Mouse (Mus musculus): ENCODE data around the gene B4galt4.

The B4galt4 gene

DNA sequence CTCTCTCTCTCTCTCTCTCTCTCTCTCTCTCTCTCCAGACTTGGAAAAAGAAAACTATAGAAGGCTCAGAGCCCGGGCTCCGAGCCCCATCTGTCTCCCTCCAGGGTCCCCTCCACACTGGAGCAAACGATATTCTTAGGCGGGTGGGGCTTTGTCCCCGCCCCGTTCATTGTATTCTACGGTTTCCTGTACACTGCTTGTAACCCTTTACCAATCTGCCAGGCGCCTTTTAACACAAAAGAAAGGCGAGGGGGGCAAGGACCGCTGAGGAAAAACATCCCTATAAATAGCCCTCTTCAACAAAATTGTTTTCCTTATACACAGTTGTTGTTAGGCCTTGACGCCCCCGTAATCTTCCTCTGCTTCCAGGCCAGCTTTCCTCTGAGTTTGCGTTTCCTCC lies 17.1 kb upstream of the B4galt4 start:
- intact Hi-C loops (cut with DNase I): loop anchor here (10.0 kb wide), 2 partner anchors 100 to 190 kb away; no protein-coding TSS in a partner anchor

DNA sequence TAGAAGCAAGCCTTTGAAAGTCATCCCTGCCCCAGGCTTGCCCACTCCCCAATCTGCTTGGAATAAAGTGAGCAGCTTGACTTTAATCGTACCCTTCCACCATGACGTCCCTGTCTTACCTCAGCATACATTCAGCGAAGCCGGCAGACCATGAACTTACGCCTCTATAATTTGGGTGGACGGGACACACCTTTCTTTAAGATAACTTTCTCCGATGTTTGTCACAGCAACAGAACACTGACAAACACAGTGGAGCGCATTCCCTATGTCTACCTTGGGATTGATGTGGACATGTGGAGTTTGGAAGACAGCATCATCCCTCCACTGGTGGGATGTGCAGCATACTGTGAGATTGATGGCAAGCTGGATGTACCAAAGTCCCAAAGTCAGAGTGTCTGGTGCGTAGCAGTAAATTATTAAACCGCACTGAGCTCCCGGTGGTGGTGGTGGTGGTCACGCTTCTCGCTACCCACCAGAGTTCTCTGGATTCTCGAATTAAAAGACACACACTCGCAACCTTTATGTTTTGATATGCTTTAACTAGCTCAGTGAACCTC lies 13.4 kb upstream of the B4galt4 start:
- intact Hi-C loops (cut with DNase I): loop anchor here (10.0 kb wide), 2 partner anchors 104 to 194 kb away; no protein-coding TSS in a partner anchor

DNA sequence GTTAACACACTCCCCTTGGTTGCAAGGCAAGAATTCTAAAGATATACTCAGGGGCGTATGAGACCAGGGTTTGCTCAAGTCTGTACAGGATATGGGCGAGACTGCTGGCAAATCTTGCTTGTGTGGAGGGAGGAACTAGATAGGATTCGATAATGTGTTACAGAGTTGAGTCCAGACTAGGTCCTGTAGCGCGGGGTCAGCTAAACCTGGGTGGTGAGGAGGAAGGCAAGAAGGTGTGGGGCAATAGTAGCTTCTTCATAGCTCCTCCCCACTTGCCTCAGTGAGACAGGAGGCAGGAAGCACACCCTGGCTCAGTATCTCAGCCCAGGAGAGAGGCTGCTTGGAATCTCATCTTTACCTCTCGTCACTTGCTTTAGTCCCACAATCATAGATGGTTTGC lies 12.9 kb upstream of the B4galt4 start:
- intact Hi-C loops (cut with DNase I): loop anchor here (10.0 kb wide), 2 partner anchors 104 to 194 kb away; no protein-coding TSS in a partner anchor

DNA sequence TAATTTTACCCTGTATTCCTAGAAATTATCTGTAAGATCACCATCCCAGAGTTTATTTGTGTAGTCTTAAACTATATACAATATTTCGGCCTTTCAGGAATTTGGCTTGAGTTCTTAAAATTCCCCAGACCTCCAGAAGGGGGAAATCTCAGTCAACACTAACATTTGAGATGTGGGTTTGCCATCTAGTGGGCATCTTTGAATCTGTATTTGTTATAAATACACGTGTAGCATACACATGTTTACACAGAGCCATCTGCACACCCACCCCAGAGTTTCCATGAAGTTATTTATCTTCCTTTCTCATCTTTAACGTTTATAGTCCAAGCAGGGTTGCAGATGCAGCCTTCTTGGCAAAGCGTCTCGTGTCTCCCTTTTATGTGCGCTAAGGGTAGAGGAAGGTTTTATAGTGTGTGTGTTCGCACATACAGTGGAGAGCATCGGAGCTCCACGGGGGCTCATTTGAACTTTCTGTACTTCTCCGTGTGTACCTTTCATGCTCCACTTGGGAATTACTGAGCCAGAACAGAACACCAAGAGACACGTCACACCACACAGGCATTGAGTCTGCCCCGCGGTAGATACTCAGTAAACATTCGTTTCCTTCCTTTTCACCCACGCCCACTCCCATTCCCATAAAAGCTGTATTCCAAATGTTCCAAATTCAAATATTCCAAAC lies 12.3 kb upstream of the B4galt4 start:
- intact Hi-C loops (cut with DNase I): loop anchor here (10.0 kb wide), 3 partner anchors 85 to 195 kb away; no protein-coding TSS in a partner anchor

DNA sequence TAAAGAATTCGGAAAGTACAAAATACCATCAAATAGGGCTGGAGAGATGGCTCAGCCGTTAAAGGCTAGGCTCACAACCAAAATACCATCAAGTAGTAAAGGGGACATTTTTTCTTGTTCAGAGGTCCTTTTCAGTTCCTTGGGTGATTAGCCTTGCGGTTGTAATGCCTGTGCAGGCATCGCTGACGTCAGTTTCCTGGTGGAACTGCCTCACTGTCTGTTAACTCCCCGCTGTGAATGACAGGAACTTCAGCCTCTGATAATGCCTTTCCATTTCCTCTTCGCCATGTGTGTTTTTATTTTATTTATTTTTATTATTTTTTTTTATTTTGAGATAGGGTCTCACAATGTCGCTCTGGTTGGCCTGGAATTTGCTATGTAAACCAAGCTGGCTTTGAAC lies 11.1 kb upstream of the B4galt4 start:
- intact Hi-C loops (cut with DNase I): loop anchor here (10.0 kb wide), 1 partner anchor 84 kb away; no protein-coding TSS in a partner anchor

DNA sequence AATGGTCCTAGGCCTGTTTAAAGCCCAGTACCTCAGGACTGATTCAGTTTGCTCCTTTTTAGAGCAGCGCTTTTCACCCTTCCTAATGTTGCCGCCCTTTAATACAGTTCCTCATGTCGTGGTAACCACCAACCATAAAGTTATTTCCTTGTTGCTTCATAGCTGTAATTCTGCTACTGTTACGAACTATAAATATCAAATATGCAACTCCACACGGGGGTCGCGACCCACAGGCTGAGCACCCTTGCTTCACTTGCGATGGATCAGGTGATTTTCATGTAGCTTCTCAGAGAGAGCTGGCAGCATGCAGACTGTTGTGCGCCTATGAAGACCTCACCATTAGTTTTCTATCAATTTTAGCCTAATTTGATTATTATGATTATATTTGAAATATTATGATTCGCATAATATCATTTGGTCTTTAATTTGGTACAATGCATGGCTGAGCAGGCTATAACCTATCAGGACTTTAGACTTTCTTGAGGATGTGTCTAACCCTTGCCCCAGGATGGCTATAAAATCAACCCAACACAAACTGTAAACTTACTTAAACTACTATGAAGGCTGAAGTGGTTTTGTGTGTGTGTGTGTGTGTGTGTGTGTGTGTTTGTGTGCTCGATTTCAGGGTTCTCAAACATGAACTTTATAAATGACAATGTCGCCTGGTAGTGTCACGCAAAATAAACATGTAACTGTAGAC lies 710 bp upstream of the B4galt4 start:
- intact Hi-C loops (cut with DNase I): no loop called here

DNA sequence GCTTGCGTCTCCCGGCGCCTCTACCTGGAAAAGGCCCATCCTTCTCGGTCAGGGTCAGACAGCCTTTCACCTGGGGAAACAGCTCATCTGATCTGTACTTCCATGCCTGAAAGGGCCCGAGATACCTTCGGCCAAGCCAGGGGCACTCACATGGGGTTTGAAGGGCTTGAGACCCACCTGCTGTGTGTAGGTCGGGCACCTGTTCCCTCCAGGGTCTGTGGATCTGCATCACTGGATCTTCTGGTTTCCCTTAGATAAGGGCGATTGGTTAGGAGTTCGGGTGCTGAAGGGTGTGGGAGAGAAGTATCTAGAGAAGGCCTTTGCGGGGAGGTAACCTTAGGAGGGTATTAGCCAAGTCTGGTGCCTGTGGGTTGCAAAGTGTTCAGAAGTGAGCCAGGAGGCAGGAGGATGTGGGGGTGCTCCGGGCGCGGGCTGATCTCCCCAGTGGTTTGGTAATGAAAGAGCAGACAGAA lies 631 bp downstream of the B4galt4 start:
- intact Hi-C loops (cut with DNase I): no loop called here

DNA sequence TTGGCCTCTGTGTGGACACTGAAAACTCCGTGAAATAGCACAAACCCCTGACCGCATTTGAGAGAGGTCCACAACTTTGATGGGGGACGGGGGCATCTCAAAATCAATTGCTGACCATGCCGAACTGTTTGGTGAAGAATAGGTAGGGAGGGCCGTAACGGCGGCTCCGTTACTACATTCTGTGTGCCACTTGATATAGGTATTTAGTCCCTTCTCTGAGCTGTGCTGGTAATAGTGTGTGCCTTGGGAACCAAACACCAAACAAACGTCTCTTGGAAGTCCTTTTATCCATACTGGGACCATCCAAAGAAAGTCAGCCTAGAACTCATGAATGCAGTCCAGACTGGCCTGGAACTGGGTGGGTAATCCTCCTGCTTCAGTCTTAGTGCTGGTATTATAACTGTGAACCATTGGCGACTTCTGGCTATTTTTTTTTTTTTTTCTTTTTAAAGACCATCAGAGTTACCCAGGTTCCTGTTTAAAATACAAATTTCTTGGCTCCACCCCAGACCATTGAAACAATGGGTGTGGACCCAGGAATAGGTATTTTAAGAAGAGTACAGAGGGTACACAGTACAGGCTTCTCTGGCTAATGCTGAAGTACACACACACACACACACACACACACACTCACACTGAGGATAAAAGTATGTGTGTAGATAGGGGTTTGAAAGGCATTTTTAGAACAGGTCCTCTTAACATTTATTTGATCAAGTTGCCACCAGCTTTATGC lies 2.0 kb downstream of the B4galt4 start:
- intact Hi-C loops (cut with DNase I): no loop called here

DNA sequence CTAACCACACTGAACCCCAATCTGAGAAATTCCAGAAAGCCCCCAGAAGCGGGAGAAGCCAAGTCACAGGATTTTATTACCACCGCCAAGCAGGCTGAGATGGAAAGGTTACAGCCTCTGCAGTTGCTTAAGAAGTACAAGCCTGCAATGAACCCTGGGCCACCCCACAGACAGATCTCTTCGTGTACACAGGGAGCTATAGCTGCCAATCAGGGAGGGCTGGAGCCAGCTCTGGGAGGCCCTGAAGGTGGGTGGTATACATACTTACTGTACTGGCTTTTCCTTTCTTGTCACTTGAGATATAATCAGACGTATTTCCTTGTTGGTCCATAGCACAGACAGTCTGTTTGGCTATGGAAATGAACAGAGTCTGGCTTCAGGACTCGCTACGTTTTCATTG lies 8.7 kb downstream of the B4galt4 start:
- intact Hi-C loops (cut with DNase I): no loop called here

DNA sequence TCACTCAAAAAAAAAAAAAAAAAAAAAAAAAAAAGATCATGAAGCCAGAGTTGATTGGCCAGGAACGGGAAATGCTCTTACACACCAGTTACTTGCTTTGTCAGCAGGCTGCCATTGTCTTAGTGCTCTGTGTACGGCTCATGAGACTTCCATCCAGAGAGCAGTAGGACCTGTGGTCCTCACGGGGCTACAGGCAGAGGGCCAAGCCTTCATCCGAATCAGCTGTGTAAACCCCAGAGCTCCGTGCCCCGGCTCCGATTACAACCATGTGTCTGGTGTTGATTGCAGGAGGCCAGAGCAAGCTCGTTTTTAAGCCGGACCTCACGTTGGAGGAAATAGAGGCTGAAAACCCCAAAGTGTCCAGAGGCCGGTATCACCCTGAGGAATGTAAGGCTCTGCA lies 11.6 kb downstream of the B4galt4 start:
- intact Hi-C loops (cut with DNase I): no loop called here

DNA sequence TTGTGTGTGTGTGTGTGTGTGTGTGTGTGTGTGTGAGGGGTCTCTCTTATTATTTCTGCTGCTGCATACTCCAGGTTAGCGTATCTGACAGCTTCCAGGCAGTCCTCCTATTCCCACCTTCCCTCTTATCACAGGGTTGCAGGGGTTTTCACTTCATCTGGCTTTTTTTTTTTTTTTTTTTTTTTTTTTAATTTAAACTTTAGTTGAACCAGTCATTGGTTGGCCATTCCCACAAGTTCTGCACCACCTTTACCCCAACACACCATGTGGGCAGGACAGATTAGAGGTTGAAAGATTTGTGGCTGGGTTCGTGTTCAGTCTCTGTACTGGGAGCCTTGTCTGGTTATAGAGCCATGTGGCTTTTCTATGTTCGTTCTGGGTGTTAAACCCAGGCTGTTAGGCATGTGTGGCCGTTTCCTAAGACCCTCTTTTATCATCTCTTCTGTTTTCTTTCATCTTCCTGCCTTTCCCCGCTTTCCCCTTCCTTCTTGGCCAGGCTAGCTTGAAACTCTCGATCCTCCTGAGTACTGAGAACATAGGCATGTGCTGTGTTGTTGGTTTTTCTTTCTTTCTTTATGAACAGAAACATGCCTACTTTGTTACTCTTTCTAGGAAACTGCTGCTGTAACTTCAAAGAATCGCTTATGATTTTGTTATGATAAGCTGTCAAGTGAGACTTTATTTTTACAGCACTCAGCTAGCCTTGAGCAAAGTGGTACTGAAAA lies 13.6 kb downstream of the B4galt4 start:
- intact Hi-C loops (cut with DNase I): no loop called here

DNA sequence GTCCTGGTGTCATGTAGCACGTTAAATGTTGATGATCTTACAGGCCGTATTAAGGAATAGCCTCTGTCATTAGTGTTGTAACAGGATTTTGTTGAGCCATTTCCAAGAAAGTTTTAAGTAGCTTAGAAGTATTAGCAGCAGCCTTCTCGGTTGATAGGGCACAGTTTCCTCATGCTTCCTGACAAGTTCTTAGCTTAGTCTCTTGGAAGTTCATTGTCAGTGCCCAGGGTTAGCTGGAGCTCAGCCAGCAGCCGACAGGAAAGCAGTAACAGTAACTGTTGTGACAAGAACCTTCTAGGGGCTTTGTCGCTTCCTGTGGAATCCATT lies 14.1 kb downstream of the B4galt4 start:
- intact Hi-C loops (cut with DNase I): no loop called here

DNA sequence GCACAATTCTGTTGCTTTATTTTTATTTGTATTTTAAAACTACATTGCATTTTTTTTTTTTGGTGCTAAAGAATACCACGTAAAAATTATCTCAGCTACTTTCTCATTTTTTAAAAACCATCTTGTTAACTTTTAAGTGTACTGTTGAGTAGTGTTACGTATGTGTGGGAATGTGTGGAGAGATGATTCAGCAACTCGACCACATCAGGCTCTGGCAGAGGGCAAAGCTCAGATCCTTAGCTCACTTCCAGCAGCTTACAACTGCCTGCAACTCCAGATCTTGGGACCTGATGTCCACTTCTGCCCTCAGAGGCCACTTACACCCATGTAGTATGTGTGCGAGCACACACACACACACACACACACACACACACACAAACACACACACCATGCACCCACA lies 14.5 kb downstream of the B4galt4 start:
- intact Hi-C loops (cut with DNase I): no loop called here

DNA sequence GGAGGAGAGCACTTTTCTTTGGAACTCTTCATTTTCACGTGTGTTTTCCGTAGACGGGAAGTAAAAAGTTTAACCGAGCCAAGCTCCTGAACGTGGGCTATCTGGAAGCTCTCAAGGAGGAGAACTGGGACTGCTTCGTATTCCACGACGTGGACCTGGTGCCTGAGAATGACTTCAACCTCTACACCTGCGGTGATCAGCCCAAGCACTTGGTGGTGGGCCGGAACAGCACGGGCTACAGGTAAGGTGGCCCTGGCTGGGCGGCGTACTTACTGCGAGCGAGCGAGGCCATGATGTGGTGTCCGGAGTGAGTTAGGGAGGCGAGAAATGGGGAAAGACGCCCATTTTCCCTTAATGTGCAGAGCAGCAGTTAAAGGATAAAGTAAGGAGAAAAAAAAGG lies 15.6 kb downstream of the B4galt4 start:
- intact Hi-C loops (cut with DNase I): no loop called here

DNA sequence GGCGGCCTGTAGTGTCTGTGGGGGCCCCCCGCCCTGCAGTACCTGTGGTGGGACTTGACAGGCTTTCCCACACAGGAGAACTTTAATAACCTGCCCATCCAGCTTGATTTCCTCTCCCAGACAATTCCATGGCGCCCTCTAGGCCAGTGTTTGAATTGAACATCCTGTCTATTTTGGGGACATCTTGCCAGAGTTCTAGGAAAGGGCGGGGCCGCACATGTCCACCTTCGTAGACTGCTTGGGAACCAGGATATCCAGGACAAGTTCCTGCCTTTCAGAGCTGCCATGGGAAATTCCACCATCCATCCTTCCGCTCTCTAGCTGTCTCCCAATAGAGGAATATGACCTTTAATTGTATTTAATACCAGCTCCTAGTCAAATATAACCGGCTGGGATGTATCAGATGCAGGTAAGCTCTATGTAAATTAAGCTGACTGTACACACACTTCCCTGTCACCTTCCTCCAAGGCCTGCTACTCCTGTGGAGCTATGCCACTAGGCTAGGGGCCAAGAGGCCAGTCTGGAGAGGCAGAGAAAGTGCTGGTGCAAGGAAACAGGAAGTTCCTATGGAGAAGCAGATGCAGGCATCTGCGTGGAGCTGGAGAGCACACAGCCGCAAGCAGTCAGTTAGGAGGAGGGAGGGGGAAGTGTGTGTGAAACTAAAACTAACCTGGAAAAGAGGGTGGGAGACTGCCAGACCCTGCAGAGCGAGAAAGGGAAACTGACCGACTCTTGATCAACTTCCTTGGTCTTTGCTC lies 16.2 kb downstream of the B4galt4 start:
- intact Hi-C loops (cut with DNase I): no loop called here

DNA sequence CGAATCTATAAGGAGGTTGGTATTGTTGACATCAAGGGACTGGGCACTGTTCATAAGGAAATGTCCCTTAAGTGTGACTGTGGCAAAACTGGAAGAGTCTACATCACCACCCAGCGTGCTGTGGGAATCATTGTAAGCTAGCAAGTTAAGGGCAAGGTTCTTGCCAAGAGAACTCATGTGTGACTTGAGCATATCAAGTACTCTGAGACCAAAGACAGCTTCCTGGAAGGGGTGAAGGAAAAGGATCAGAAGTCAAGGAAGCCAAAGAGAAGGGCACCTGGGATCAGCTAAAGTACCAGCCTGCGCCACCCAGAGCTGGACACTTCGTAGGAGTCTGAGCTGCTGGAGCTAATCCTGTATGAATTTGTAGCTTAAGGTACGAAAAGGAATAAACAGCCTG lies 18.2 kb downstream of the B4galt4 start:
- intact Hi-C loops (cut with DNase I): no loop called here

DNA sequence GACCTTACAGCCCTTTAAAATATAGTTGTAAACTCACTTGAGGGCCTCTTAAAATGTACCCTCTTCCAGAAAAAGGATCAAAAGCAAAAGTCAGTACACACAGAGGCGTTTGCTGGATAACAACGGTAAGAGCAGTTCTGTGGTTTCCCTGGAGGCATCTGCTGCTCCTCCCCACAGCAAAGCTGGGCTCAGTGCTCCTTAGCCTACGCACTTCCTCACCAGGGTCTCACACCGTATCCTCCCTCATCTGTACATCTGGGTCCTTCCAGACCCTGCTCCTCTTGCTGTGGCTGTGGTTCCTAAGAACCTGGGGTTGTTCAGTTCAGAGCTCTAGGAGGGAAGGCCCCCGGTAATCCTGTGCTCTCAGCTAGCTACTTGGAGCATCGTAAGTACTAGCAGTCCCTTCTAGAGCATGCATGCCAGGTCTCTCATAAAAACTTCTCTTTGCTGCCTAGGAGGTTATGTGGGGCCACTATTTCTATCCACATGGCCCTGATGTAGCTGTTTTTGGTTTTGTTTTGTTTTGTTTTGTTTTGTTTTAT lies 18.8 kb downstream of the B4galt4 start:
- intact Hi-C loops (cut with DNase I): no loop called here

DNA sequence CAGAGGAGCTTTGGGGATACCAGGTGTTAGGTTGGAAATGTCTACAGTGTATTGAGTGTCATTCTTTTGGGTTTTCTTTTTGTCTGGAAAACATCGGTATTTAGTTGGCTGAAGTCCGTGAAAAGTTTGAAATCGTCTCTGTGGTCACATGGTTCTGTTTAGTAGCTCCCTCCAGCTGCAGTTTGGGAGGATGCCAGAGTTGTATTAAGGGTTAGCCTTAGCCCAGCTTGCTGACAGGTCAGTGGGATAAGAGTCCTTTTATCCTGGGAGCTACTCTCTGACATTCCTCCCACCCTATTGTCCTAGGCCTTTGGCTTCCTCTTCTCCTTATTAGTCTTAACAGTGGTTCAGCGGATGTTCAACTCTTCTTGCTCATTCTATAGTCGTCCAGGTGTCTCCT lies 19.9 kb downstream of the B4galt4 start:
- intact Hi-C loops (cut with DNase I): no loop called here

DNA sequence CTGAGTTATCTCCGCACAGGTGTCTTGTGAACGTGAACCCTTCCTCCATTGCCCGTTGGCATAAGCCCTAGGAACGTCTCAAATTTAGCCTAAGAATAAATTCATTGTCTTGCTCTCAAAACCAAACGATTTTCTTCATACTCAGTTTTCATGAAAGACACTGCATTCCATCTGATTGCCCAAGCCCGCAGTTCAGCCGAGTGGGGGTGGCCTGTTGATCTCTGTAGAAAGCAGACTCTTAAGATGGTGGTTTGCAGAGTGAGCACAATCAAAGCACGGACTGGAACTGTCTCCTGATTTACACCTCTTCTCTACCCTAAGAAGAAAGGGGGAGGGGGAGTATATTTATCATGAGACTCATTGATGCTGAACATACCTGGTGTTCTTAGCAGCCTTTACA lies 20.3 kb downstream of the B4galt4 start:
- intact Hi-C loops (cut with DNase I): no loop called here

DNA sequence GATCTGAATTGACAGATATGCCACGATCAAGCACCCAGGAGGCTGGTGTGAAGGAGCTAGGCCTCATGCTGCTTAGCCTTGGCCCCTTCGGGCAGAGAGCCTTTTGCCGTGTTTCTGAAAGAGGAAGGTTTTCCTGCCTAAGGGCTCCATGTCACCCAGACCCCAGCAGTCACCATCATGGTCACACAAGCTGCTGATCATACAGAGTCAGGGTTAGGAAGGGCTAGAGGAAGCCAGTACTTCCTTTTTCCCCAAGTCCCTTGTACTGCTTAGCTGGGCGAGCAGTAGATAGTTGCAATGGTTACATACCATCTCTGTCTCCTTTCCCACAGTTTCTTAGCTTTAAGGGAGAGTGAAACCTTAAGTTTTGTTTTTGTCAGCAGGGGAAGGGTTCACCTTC lies 21.4 kb downstream of the B4galt4 start:
- intact Hi-C loops (cut with DNase I): no loop called here
